Mouse (Mus musculus): Measurements from ENCODE around the gene Luc7l2. TPM values are rescaled to one million over a fixed set of nuclear protein-coding genes. Genes with fewer than 3 reads are reported as not detected.

The Luc7l2 gene
- total RNA-seq, 2 experiments from 2014 or later, result 138 to 156 TPM

DNA sequence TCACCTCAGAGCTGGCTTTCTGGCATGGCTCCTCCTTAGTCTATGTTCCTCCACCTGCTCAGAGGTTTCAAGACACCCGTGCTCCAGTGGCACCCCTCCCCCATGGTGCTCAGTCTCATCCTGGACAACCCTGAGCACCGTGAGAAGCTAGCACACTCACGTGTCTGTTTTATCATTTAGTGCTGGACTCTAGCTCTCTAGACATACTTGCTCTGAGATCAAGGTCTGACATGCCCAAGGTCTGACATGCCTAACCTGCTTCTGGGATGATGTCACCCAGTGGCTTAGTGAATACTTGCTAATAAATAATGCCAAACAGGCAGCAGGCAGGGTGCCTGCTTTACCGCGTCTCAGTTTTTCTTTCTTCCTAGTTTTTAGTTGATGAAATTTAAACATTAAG, 91.5 kb downstream of the Luc7l2 start:
- no peak for DNase-seq (ENCODE audit: low spot score in 2 of 2)

DNA sequence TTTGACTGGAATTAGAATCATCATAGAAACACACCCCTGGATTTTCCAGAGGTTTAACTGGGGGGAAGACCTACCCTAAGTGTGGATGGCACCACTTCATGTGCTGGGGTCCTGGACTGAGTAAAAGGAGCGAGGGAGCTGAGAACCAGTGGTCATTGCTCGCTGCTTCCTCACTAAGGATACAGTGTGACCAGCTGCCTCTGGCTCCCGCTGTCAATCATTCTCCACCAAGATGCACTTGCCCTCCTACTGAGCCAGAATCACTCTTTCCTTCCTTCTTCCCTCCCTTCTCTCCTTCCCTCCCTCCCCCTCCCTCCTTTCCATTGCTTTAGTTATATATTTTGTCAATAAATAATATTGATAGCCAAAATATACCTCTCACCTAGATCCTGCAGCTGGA, 91.9 kb downstream of the Luc7l2 start:
- DNase-seq (ENCODE audit: low spot score in 2 of 2), result no peak

DNA sequence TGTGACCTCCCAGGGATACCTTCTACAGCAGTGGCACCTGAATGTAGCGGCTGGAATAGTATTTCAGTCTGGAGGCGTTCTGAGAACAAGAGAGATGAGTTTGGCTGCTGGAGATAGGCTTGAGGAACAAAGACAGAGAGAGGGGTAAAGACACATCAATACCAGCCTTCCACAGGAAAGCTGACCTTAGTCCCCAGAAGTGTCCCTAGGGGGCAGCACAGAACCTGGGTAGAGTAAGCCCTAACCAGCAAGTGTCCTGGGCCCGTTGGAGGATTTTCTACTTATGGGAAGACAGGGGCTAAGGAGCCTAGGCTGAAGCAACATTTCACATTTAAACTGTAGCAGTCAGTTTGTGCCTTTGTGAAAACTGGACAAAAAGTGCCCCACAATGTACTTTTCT, 98.4 kb downstream of the Luc7l2 start:
- DNase-seq (ENCODE audit: low spot score in 2 of 2), result no peak

DNA sequence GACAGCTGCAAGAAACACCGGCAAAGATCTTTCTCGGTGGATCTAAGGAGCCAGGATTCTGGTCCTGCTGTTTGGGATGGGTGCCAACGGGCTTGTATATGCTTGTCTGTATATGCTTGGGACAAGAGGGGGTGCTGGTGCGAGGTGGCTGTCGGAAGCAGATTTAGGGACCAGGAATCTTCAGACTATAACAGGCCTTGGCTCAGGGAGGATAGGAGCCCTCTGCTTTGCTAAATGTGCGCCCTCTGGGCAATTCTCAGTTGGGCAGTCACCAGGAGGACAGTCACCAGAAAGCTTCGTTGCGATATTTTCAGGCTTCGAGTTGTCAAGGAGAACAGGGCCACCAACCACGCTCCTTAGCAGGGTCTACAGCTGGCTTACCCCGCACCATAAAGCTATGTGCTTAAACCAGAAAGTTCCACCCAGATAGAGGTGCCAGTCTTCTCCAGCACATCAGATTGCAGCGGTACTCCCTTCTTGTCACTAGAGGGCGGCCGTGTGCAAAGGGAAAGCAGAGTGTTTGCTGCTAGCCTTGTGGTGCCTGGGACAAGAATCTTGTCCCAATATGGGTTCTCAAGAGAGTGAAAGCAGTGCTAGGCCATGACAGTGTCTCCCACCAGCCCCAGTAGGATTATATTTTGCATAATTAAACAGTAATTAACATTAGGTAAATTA, 99.3 kb downstream of the Luc7l2 start:
- DNase-seq (ENCODE audit: low spot score in 2 of 2), result peak in 1 of 2 experiments; percentile 60

Small RNA genes within 50 kb of the gene (microRNA-seq; reads per million reads assigned to microRNA genes)
- gene Mir7670, result not detected

Other genes starting within 250 kb of the Luc7l2 start
- 10 to 100 TPM; 15.9 to 17.0 TPM for gene Zc3hav1, start 196.7 kb upstream of the Luc7l2 start, total RNA-seq (2021)
- gene Ttc26, start 169.9 kb upstream of the Luc7l2 start, total RNA-seq (2021), result 1 to 10 TPM; 4.3 TPM
- 10 to 100 TPM; 29.2 to 36.9 TPM for gene Ubn2, start 117.4 kb upstream of the Luc7l2 start, total RNA-seq (2021)
- 10 to 100 TPM; 72.4 to 77.7 TPM for gene Fmc1, start 17.8 kb upstream of the Luc7l2 start, total RNA-seq (2021)
- gene Klrg2, start 85.9 kb downstream of the Luc7l2 start, total RNA-seq (2021), result under 1 TPM; 0.29 to 0.37 TPM
- 1 to 10 TPM; 1.3 to 1.7 TPM for gene Clec2l, start 111.7 kb downstream of the Luc7l2 start, total RNA-seq (2021)